In the genomic region with DNA sequence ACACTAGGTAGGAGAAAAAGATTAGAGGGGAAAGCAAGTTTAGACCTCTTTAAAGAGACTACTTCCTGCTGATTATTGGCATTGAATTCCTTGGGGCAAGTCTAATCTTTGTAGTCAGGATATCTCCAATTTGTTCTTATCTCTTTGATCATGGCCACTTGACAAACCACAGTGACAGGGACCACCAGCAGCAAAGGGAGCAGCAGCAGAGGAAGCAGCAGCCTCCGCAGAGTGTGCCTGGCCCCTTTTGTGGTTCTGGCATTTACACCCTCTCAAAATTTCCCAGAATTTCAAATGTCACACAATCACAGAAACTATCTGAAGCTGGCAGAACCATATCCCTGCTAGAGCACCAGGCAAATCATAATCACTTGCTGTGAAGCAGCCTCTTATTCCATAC, we compare ENCODE assay signal across 47 mouse cellular contexts. TPM values are rescaled to one million over a fixed set of nuclear protein-coding genes. Genes with fewer than 3 reads are reported as not detected.
"Had no signal": no experiment of that assay in that cellular context is flagged by ENCODE, and none has a peak within 500 bp of the region (broad histone marks: within the 10 kb centered on the region; RNA-seq: fewer than 3 reads in every experiment).

No protein-coding gene starts in this region.

- H3K9me3 ChIP-seq: limb, embryonic 10.5 days; limb, embryonic 12.5 days; limb, embryonic 13.5 days; limb, embryonic 15.5 days; liver, embryonic 12.5 days; liver, embryonic 13.5 days; liver, embryonic 15.5 days; lung, embryonic 15.5 days; midbrain, embryonic 10.5 days; midbrain, embryonic 12.5 days; midbrain, embryonic 13.5 days; midbrain, embryonic 15.5 days had no signal

- H3K4me1 ChIP-seq: limb, embryonic 10.5 days; limb, embryonic 12.5 days; limb, embryonic 13.5 days; limb, embryonic 15.5 days; liver, embryonic 12.5 days; liver, embryonic 13.5 days; liver, embryonic 15.5 days; lung, embryonic 15.5 days; megakaryocyte, embryonic 14.5 days; midbrain, embryonic 10.5 days; midbrain, embryonic 12.5 days; midbrain, embryonic 13.5 days; midbrain, embryonic 15.5 days had no signal

- H3K9ac ChIP-seq: limb, embryonic 12.5 days; limb, embryonic 13.5 days; limb, embryonic 15.5 days; liver, embryonic 12.5 days; liver, embryonic 13.5 days; liver, embryonic 14.5 days; liver, embryonic 15.5 days; liver, postnatal 0 days; lung, embryonic 14.5 days; lung, embryonic 15.5 days; midbrain, embryonic 12.5 days; midbrain, embryonic 13.5 days; midbrain, embryonic 15.5 days had no signal

- ATAC-seq: liver, embryonic 12.5 days; liver, postnatal 0 days; lung, postnatal 0 days; midbrain, embryonic 13.5 days; midbrain, embryonic 15.5 days; midbrain, embryonic 16.5 days had no signal

- H3K27ac ChIP-seq: limb, embryonic 10.5 days; limb, embryonic 12.5 days; limb, embryonic 13.5 days; limb, embryonic 15.5 days; liver, embryonic 12.5 days; liver, embryonic 13.5 days; liver, embryonic 14.5 days; liver, embryonic 15.5 days; lung, embryonic 15.5 days; macrophage; midbrain, embryonic 10.5 days; midbrain, embryonic 12.5 days; midbrain, embryonic 13.5 days; midbrain, embryonic 15.5 days had no signal

- DNase-seq: left cerebral cortex, postnatal 4 days; liver; liver, embryonic 13.5 days; liver, postnatal 0 days; lung, adult 18-20 months; lung, adult 2 months; lung, embryonic 14.5 days; lung, postnatal 10 days; lung, postnatal 14 days; lung, postnatal 36 days; lung, postnatal 4 days; midbrain, embryonic 14.5 days had no signal

- H3K4me2 ChIP-seq: limb, embryonic 12.5 days; limb, embryonic 13.5 days; limb, embryonic 15.5 days; liver, embryonic 11.5 days; liver, embryonic 12.5 days; liver, embryonic 13.5 days; liver, embryonic 15.5 days; lung, embryonic 14.5 days; lung, embryonic 15.5 days; midbrain, embryonic 11.5 days; midbrain, embryonic 12.5 days; midbrain, embryonic 13.5 days; midbrain, embryonic 15.5 days had no signal

- H3K36me3 ChIP-seq: limb, embryonic 10.5 days; limb, embryonic 12.5 days; limb, embryonic 13.5 days; limb, embryonic 15.5 days; liver, embryonic 12.5 days; liver, embryonic 13.5 days; liver, embryonic 15.5 days; lung, embryonic 15.5 days; midbrain, embryonic 10.5 days; midbrain, embryonic 12.5 days; midbrain, embryonic 13.5 days; midbrain, embryonic 15.5 days had no signal

- H3K27me3 ChIP-seq: limb, embryonic 12.5 days; limb, embryonic 13.5 days; limb, embryonic 15.5 days; liver, embryonic 12.5 days; liver, embryonic 13.5 days; liver, embryonic 15.5 days; lung, embryonic 15.5 days; megakaryocyte, embryonic 14.5 days; midbrain, embryonic 12.5 days; midbrain, embryonic 13.5 days; midbrain, embryonic 15.5 days had no signal

- H3K4me3 ChIP-seq: limb, embryonic 10.5 days; limb, embryonic 12.5 days; limb, embryonic 13.5 days; limb, embryonic 15.5 days; liver, embryonic 12.5 days; liver, embryonic 13.5 days; liver, embryonic 15.5 days; lung, embryonic 15.5 days; megakaryocyte, embryonic 14.5 days; midbrain, embryonic 10.5 days; midbrain, embryonic 12.5 days; midbrain, embryonic 13.5 days; midbrain, embryonic 15.5 days; myocyte had no signal

RNA-seq across cellular contexts. Expression of a gene that starts 17.6 kb away (rescaled TPM):
- total RNA-seq: liver, adult 2 months; monocyte, adult 5-6 weeks had no signal
- polyA plus RNA-seq: liver, adult 2 months; lung, adult 2 months; macrophage had no signal

RNA-seq across cellular contexts. Expression of a gene that starts 24.1 kb away (rescaled TPM):
- total RNA-seq: left cerebral cortex, adult 8-10 months; left cerebral cortex, postnatal 10 days; left cerebral cortex, postnatal 14 days; left cerebral cortex, postnatal 25 days; left cerebral cortex, postnatal 36 days; left cerebral cortex, postnatal 4 days; liver, adult 2 months; megakaryocyte progenitor cell, adult 5-6 weeks; megakaryocyte, adult 5-6 weeks; megakaryocyte-erythroid progenitor cell, adult 5-6 weeks; midbrain, postnatal 0 days; monocyte, adult 5-6 weeks had no signal
- polyA plus RNA-seq: limb, embryonic 10.5 days; limb, embryonic 11.5 days; limb, embryonic 12.5 days; limb, embryonic 13.5 days; limb, embryonic 14.5 days; limb, embryonic 15.5 days; liver, adult 2 months; liver, embryonic 12.5 days; liver, embryonic 13.5 days; liver, embryonic 14.5 days; liver, embryonic 15.5 days; liver, embryonic 16.5 days; liver, postnatal 0 days; lung, adult 2 months; lung, embryonic 14.5 days; lung, embryonic 15.5 days; lung, embryonic 16.5 days; lung, postnatal 0 days; macrophage; midbrain, embryonic 10.5 days; midbrain, embryonic 11.5 days; midbrain, embryonic 12.5 days; midbrain, embryonic 13.5 days; midbrain, embryonic 14.5 days; midbrain, embryonic 15.5 days; midbrain, embryonic 16.5 days; midbrain, postnatal 0 days; myocyte; neural tube, embryonic 11.5 days had no signal

RNA-seq across cellular contexts. Expression of a gene that starts 29.3 kb away (rescaled TPM):
- total RNA-seq: liver, adult 2 months; megakaryocyte-erythroid progenitor cell, adult 5-6 weeks had no signal
- polyA plus RNA-seq: macrophage, myocyte had no signal
